Mouse (Mus musculus) liver, embryonic 12.5 days (tissue): ENCODE data around the gene Med26. TPM values are rescaled to one million over a fixed set of nuclear protein-coding genes. Genes with fewer than 3 reads are reported as not detected.
A peak's percentile ranks its signal among the peaks of the same experiment; 100 is the strongest.

Experiments
- ATAC-seq: fragments of 200-750 bp; cut with Nextera tagmentation; 2 replicates; pipeline ENCODE4 v1.8.0; 2017; ENCODE audit warnings: moderate number of reproducible peaks, mild to moderate bottlenecking, moderate library complexity
- H3K27ac ChIP-seq: fragments of 300-500 bp; sonication (generic); 2 replicates; pipeline ENCODE4 v1.5.1; 2016; ENCODE audit warnings: mild to moderate bottlenecking
- H3K27me3 ChIP-seq: fragments of 300-500 bp; sonication (generic); replicated peaks from 2 replicates; pipeline ENCODE4 v1.6.1; 2016; ENCODE audit warnings: mild to moderate bottlenecking, moderate library complexity
- H3K36me3 ChIP-seq: fragments of 300-500 bp; sonication (generic); 2 replicates; pipeline ENCODE4 v1.6.1; 2016; ENCODE audit warnings: mild to moderate bottlenecking, moderate library complexity
- H3K4me1 ChIP-seq: fragments of 300-500 bp; sonication (generic); 2 replicates; pipeline ENCODE4 v1.6.1; 2016
- H3K4me2 ChIP-seq: fragments of 300-500 bp; sonication (generic); 2 replicates; pipeline ENCODE4 v1.6.1; 2016; ENCODE audit warnings: mild to moderate bottlenecking, moderate library complexity
- H3K4me3 ChIP-seq: fragments of 300-500 bp; sonication (generic); 2 replicates; pipeline ENCODE4 v1.5.1; 2016; ENCODE audit warnings: mild to moderate bottlenecking, moderate library complexity
- H3K9ac ChIP-seq: fragments of 300-500 bp; sonication (generic); 2 replicates; pipeline ENCODE4 v1.6.1; 2016; ENCODE audit warnings: mild to moderate bottlenecking, moderate library complexity
- H3K9me3 ChIP-seq: fragments of 300-500 bp; sonication (generic); replicated peaks from 2 replicates; pipeline ENCODE4 v1.6.1; 2016; ENCODE audit warnings: mild to moderate bottlenecking, moderate library complexity
- whole genome bisulfite sequencing: fragments of 180-500 bp; shearing (Covaris S2); methylation state at CpG from one replicate; pipeline ENCODE4 v1.1.7; 2016; ENCODE audit not compliant: insufficient replicate concordance; 5-methylcytosine and 5-hydroxymethylcytosine counted together
- polyA plus RNA-seq: library from polyadenylated mRNA; unstranded; fragments of >200 nt; fragmentation: Nextera tagmentation; extraction: Ambion mirVana; gene quantifications from 2 replicates; pipeline ENCODE4 v1.2.1, GENCODE M21; 2016

Gene Med26
- polyA plus RNA-seq, 1 experiment from 2014 or later, result 11.6 TPM

- Histone ChIP-seq H3K36me3 (peaks cover 64% of the 10 kb centered on the region), H3K4me1 (peaks cover 53% of the 10 kb centered on the region), H3K9me3 (no peaks in the 10 kb centered on the region), H3K4me2 (no peak overlapping the region), H3K4me3 (no peak overlapping the region), H3K27me3 (no peaks in the 10 kb centered on the region), H3K27ac (no peak overlapping the region), H3K9ac (no peak overlapping the region)
- WGBS, result 81% methylated on average over 1 of the region's 1 CpGs
- no peak for ATAC-seq
Measured at GRCm38 (mm10) chr8:72497911-72498310, 50.2 kb downstream of the Med26 start.

DNA sequence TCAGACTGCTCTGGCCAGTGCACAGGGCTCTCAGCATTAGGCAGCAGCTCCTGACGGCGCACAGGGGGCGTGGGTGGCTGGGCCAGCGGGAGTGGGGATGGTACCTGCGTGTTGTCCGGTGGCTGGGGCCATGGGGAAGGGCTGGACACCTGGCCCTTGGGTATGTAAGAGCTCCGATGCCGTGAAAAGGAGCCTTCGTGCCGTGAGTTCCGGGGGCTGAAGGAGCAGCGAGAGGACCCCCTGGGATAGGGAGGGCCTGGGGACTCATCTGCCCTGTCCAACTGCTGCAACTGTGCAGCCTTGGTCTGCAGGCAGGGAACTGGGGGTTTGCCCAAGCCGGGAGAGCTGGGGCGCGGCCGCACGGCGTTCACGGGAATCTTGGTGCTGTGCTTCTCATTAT lies 51.9 kb downstream of the Med26 start:
- H3K27me3 ChIP-seq, result no peaks in the 10 kb centered on the region
- no peak overlapping the region for H3K4me3 ChIP-seq
- H3K4me2 ChIP-seq, result no peak overlapping the region
- peaks cover 52% of the 10 kb centered on the region for H3K4me1 ChIP-seq
- no peak overlapping the region for H3K9ac ChIP-seq
- H3K9me3 ChIP-seq, result no peaks in the 10 kb centered on the region
- no peak overlapping the region for H3K27ac ChIP-seq
- ATAC-seq, result no peak
- 82% methylated on average over 19 of the region's 19 CpGs for WGBS
- H3K36me3 ChIP-seq, result peaks cover 56% of the 10 kb centered on the region

DNA sequence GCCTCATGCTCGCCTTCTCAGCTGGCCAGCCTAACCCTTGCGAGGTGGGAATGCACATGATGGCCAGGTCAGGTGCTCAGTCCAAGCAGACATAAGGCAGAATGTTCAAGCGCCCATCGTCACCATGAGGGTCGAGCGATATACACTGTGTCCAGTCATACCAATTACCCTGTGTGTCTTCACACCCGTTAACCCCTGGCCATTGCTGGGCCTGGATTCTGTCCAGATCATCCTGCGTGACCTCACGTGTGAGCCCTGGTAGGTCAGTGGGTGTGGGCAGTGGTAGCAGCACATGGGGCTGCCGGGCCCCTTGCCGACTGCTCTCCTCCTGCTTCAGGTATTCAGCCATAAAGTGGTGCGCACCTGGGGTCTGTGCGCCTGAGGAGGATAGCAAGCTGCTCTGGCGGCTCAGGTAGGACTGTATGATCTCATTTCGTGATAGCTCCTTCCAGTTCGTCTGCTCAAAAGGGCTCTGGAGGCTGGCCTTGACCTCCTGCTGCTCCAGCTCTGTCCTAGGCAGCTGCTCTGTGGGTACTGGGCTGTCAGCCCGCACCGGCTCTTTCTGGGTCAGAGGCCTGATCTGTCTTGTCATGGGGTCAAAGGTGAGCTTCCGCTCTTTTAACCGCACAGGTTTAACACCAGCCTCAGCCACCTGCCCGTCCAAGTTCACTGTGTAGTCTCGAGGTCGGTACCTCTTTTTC lies 52.5 kb downstream of the Med26 start:
- WGBS, result 79% methylated on average over 23 of the region's 23 CpGs
- H3K4me1 ChIP-seq, result peaks cover 57% of the 10 kb centered on the region
- no peak overlapping the region for H3K4me2 ChIP-seq
- no peak overlapping the region for H3K9ac ChIP-seq
- no peaks in the 10 kb centered on the region for H3K9me3 ChIP-seq
- peaks cover 58% of the 10 kb centered on the region for H3K36me3 ChIP-seq
- H3K27me3 ChIP-seq, result no peaks in the 10 kb centered on the region
- no peak for ATAC-seq
- no peak overlapping the region for H3K4me3 ChIP-seq
- no peak overlapping the region for H3K27ac ChIP-seq

- H3K9me3 ChIP-seq, result no peaks in the 10 kb centered on the region
- H3K4me1 ChIP-seq, result peaks cover 49% of the 10 kb centered on the region
- WGBS, result 9% methylated on average over 8 of the region's 8 CpGs
- peak overlapping the region; percentile 68 for H3K9ac ChIP-seq
- peak overlapping the region; percentile 94 for H3K4me3 ChIP-seq
- H3K27ac ChIP-seq, result peak overlapping the region; percentile 74
- H3K4me2 ChIP-seq, result peak overlapping the region; percentile 86
- H3K27me3 ChIP-seq, result no peaks in the 10 kb centered on the region
- H3K36me3 ChIP-seq, result peaks cover 69% of the 10 kb centered on the region
- ATAC-seq, result no peak
Measured at GRCm38 (mm10) chr8:72493381-72493780, 54.7 kb downstream of the Med26 start.

GRCm38 (mm10) chr8:72492622-72493081 lies 55.4 kb downstream of the Med26 start:
- H3K9me3 ChIP-seq, result no peaks in the 10 kb centered on the region
- H3K4me1 ChIP-seq, result peaks cover 43% of the 10 kb centered on the region
- H3K4me3 ChIP-seq, result peak overlapping the region; percentile 94
- peak overlapping the region; percentile 87 for H3K27ac ChIP-seq
- peak; percentile 96 for ATAC-seq
- under 1% methylated on average over 52 of the region's 56 CpGs for WGBS
- peaks cover 71% of the 10 kb centered on the region for H3K36me3 ChIP-seq
- no peaks in the 10 kb centered on the region for H3K27me3 ChIP-seq
- peak overlapping the region; percentile 86 for H3K4me2 ChIP-seq
- H3K9ac ChIP-seq, result peak overlapping the region; percentile 68

DNA sequence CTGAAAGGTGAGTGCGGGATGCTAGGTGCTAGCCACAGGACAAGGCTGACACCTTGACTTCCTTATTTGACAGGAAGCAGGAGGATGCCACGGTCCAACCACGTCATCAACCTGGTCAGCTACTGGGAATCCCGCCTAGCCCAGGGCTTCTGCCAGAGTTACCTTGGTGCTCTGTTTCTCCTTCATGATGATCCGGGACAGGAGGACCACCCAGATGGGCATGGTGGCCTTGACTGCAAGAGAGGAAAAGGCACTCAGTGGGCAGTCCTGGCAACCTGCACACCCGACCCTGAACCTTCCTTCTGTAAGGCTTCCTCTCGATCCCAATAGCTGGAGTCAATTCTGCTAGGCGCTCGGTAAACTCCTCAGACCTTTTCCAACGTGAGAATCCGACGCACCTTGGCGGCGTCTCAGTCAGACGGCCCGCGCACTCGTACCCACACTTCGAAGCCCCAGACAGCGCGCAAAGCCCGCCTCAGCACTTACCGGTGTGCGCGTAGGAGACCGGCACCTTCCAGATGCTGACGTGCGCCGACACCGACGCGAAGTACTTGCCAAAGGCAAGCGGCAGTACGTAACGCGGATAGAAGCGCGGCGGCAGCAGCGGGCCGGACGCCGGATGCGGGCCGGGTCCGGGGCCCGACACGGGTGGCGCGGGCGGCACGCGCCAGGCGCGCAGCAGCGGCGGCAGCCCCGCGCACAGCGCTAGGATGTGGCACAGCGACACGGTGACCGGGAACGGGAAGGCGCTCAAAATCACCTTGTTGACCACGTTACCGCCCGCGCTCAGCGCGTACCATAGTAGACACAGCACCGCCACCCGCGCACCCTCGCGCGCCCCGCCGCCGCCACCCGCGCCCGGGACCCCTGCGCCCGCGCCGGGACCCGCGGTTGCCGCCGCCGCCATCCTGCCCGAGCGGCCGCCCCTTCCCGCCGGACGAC lies 56.1 kb downstream of the Med26 start, which contains the start of gene Slc35e1:
Gene Slc35e1 (minus strand): TSS at position 935 of the 942 bp plus-strand sequence.
- WGBS, result under 1% methylated on average over 89 of the region's 98 CpGs
- no peaks in the 10 kb centered on the region for H3K27me3 ChIP-seq
- peak within 1 kb of the TSS; percentile 86 for H3K4me2 ChIP-seq
- peaks cover 71% of the 10 kb centered on the region for H3K36me3 ChIP-seq
- H3K9ac ChIP-seq, result peak within 1 kb of the TSS; percentile 91
- H3K9me3 ChIP-seq, result no peaks in the 10 kb centered on the region
- peak within 1 kb of the TSS; percentile 87 for H3K27ac ChIP-seq
- ATAC-seq, result peak; percentile 38
- peaks cover 43% of the 10 kb centered on the region for H3K4me1 ChIP-seq
- H3K4me3 ChIP-seq, result peak within 1 kb of the TSS; percentile 94

GRCm38 (mm10) chr8:72491017-72491416 lies 57.1 kb downstream of the Med26 start:
- H3K27ac ChIP-seq, result peak overlapping the region; percentile 87; the same call in 1 of the 2 replicates
- H3K9me3 ChIP-seq, result no peaks in the 10 kb centered on the region
- H3K9ac ChIP-seq, result peak overlapping the region; percentile 91; the same call in 1 of the 2 replicates

DNA sequence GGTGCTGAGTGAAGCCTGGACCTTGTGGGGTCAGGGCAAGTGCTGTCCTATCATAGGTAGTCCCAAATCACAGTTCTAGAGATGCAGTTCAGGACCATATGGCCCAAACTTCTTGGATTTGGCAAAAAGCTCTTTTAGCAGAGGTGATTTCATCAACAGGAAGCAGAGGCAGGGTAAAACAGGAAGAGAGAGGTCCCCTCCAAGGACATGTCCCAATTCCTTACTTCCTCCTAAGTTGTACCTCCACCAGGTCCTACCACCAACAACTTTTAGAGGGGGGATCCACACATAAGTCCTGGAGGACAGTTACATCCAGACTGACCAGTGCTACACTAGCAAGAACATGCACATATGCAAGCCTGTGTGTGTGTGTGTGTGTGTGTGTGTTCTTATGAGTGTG lies 61.1 kb downstream of the Med26 start:
- no peak overlapping the region for H3K9ac ChIP-seq
- peaks cover 35% of the 10 kb centered on the region for H3K4me1 ChIP-seq
- no peaks in the 10 kb centered on the region for H3K9me3 ChIP-seq
- no peak overlapping the region for H3K27ac ChIP-seq
- peaks cover 86% of the 10 kb centered on the region for H3K36me3 ChIP-seq
- H3K27me3 ChIP-seq, result no peaks in the 10 kb centered on the region
- ATAC-seq, result no peak
- no peak overlapping the region for H3K4me3 ChIP-seq
- H3K4me2 ChIP-seq, result no peak overlapping the region

More at GRCm38 (mm10) chr8:72491017-72491416, 57.1 kb downstream of the Med26 start:
- Histone ChIP-seq H3K4me3 (peak overlapping the region; percentile 94), H3K27me3 (no peaks in the 10 kb centered on the region), H3K4me2 (peak overlapping the region; percentile 86), H3K4me1 (peaks cover 43% of the 10 kb centered on the region), H3K36me3 (peaks cover 71% of the 10 kb centered on the region)
- no peak for ATAC-seq
- WGBS, result 79% methylated on average over 2 of the region's 2 CpGs

DNA sequence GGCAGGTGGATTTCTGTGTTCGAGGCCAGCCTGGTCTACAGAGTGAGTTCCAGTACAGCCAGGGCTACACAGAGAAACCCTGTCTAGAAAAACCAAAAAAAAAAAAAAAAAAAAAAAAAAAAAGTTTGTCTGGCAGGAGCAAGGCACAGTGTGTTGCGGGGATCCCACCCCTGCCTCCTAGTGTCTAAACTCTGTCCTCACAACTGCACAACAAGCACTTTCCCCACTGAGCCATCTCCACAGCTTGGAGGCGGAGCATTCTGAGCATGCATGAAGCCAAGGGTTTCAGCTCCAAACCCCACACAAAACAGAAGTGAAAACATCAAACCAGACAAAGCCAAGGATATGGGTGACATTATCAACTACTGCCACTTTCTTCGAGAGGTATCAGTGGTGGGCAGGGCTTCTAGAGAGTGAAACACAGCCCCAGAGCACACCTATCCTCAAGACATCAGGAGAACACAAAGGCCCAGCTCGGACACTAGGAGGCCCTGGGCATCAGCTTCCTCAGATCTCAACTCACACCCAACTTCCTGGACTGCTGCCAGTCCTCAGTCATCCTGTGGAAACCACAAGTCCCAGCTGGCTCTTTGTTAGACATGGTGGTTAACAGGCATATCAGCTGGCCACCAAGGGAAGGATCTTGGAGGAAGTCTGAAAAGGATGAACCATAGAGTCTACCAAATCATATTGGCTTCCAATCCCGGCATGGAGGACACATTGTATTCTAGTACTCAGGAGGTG lies 62.4 kb downstream of the Med26 start:
- H3K27me3 ChIP-seq, result no peaks in the 10 kb centered on the region
- 0 out of 2 replicates have a peak, but pooled peaks have one; percentile 37 for ATAC-seq
- H3K4me2 ChIP-seq, result no peak overlapping the region
- WGBS, result 59% methylated on average over 6 of the region's 6 CpGs
- no peaks in the 10 kb centered on the region for H3K9me3 ChIP-seq
- H3K36me3 ChIP-seq, result peaks cover 99% of the 10 kb centered on the region
- H3K27ac ChIP-seq, result no peak overlapping the region
- H3K4me1 ChIP-seq, result peaks cover 23% of the 10 kb centered on the region
- H3K4me3 ChIP-seq, result no peak overlapping the region
- H3K9ac ChIP-seq, result no peak overlapping the region

DNA sequence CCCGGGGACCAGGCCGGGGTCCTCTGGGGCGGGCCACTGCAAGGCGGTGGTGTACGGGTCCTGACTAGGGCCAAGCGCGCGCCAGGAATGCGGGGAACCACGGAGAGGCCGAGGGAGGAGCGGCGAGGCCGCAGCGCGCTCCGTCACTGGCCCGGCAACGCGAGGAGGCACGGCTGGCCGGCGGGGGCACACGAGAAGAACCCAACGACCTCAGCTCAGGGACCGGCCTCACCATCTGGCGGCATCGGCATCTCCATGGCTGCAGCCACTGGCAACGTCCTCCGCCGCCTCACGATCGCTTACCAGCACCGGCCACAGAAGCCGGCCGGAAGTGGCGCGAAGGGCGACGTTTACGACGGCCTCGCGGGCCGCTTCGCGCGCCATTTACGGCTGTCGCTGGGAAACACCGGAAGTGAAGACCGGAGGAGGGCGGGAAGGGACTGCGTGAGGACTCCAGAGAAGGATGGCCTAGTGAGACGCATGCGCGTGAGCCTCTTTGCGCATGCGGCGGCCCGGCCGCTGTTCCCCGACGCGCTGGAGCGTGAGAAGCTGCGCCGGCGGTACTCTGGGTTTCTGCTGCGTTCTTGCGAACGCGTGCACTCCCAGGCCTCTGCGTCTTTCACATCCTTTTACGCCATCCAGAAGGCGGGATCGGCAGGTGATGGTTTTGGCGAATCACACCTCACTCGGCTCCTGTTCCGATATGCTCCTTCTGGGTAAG lies 73.1 kb downstream of the Med26 start, which contains the start of gene Cherp:
Gene Cherp (minus strand): TSS at position 401 of the 721 bp plus-strand sequence.
- under 1% methylated on average over 79 of the region's 80 CpGs for WGBS
- Histone ChIP-seq H3K9ac (peak within 1 kb of the TSS; percentile 85), H3K27me3 (no peaks in the 10 kb centered on the region), H3K4me1 (peaks cover 37% of the 10 kb centered on the region), H3K4me3 (peak within 1 kb of the TSS; percentile 89), H3K9me3 (0 out of 2 replicates have a peak, but pooled peaks cover 3% of the 10 kb centered on the region), H3K27ac (peak within 1 kb of the TSS; percentile 93), H3K4me2 (peak within 1 kb of the TSS; percentile 96), H3K36me3 (peaks cover 50% of the 10 kb centered on the region)
- peak; percentile 95 for ATAC-seq

DNA sequence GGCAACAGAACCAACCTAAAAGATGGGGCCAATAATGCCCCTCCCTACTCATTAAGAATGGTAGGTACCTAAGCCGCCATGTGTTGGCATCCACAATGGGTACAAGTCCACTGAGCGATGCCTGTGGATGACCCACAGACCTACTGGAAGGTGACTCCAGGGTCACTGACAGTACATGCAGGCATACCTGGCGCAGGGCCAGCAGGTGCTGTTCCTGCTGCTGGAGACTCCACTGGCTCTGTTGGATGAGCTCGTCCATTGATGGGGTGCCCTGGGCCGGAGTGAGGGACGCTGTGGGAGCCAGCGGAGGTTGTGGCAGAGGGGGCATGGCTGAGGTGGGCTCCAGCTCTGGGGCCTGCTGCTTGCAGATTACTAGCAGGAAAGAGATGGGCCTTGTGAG lies 77.4 kb downstream of the Med26 start:
- Histone ChIP-seq H3K36me3 (peaks cover 80% of the 10 kb centered on the region), H3K4me2 (no peak overlapping the region), H3K4me3 (no peak overlapping the region), H3K9ac (no peak overlapping the region), H3K27ac (no peak overlapping the region), H3K4me1 (peaks cover 21% of the 10 kb centered on the region), H3K27me3 (no peaks in the 10 kb centered on the region), H3K9me3 (no peaks in the 10 kb centered on the region)
- 87% methylated on average over 7 of the region's 7 CpGs for WGBS
- ATAC-seq, result no peak
